Mouse (Mus musculus) G1E (cell line): Measurements from ENCODE around the gene Cebpe. TPM values are rescaled to one million over a fixed set of nuclear protein-coding genes. Genes with fewer than 3 reads are reported as not detected.

Source experiments
- ATAC-seq: 2 replicates; pipeline ENCODE4 v1.8.0; 2016; ENCODE audit warnings: mild to moderate bottlenecking; ENCODE audit not compliant: insufficient number of reproducible peaks, poor library complexity, low FRiP score, severe bottlenecking; ENCODE audit errors: extremely low read depth
- DNase-seq: peaks from one replicate; pipeline ENCODE4 v3.0.0; 2012; ENCODE audit warnings: low spot score
- H3K27me3 ChIP-seq: 2 replicates; pipeline ENCODE4 v1.6.1; 2012; ENCODE audit warnings: mild to moderate bottlenecking, low read length, inconsistent platforms; ENCODE audit not compliant: insufficient read depth
- H3K36me3 ChIP-seq: replicated peaks from 2 replicates; pipeline ENCODE3; 2012; ENCODE audit warnings: mild to moderate bottlenecking, inconsistent platforms
- H3K4me1 ChIP-seq: 2 replicates; pipeline ENCODE4 v1.6.1; 2012; ENCODE audit warnings: low read depth, low read length, inconsistent platforms, mixed read lengths; ENCODE audit not compliant: insufficient read depth
- H3K4me3 ChIP-seq: 2 replicates; pipeline ENCODE4 v1.5.1; 2012; ENCODE audit warnings: low read depth, mild to moderate bottlenecking, inconsistent platforms, low read length, moderate library complexity, mixed read lengths
- H3K9me3 ChIP-seq: replicated peaks from 2 replicates; pipeline ENCODE4 v1.6.1; 2012; ENCODE audit warnings: inconsistent platforms
- CTCF ChIP-seq: IDR thresholded peaks from 2 replicates; pipeline ENCODE4 v1.5.1; 2012; ENCODE audit warnings: low read depth, low read length, inconsistent platforms, mixed read lengths
- GATA1 ChIP-seq: IDR thresholded peaks from 2 replicates; pipeline ENCODE4 v1.6.1; 2012; ENCODE audit warnings: borderline replicate concordance, low read length, inconsistent platforms, mixed read lengths
- GATA2 ChIP-seq: IDR thresholded peaks from 2 replicates; pipeline ENCODE4 v1.6.1; 2012; ENCODE audit warnings: low read depth, low read length, inconsistent platforms, borderline replicate concordance
- POLR2AphosphoS5 ChIP-seq: IDR thresholded peaks from 2 replicates; pipeline ENCODE4 v1.6.1; 2012; ENCODE audit warnings: low read depth, low read length, inconsistent platforms; ENCODE audit not compliant: insufficient replicate concordance
- TAL1 ChIP-seq: conservative IDR thresholded peaks from 2 replicates; pipeline ENCODE4 v1.6.1; 2012; ENCODE audit warnings: low read depth, low read length, inconsistent platforms, mixed read lengths
- polyA plus RNA-seq: library from polyadenylated mRNA; stranded (reverse); fragments of >175 nt; gene quantifications from 2 replicates; pipeline ENCODE4 v1.2.3, GENCODE M21; 2012
- total RNA-seq, 2 experiments: library from RNA; stranded (forward) in 1 of 2; stranded (reverse) in 1 of 2; fragments of 200-1000 nt in 1 of 2; fragments of >200 nt in 1 of 2; fragmentation: Nextera tagmentation in 1 of 2; gene quantifications; 2 replicates each; pipeline ENCODE4 v1.2.3; 2014 to 2017

Cebpe gene
- total and polyA plus RNA-seq, 3 experiments: 0.16 to 11.1 (median 0.90) TPM

DNA sequence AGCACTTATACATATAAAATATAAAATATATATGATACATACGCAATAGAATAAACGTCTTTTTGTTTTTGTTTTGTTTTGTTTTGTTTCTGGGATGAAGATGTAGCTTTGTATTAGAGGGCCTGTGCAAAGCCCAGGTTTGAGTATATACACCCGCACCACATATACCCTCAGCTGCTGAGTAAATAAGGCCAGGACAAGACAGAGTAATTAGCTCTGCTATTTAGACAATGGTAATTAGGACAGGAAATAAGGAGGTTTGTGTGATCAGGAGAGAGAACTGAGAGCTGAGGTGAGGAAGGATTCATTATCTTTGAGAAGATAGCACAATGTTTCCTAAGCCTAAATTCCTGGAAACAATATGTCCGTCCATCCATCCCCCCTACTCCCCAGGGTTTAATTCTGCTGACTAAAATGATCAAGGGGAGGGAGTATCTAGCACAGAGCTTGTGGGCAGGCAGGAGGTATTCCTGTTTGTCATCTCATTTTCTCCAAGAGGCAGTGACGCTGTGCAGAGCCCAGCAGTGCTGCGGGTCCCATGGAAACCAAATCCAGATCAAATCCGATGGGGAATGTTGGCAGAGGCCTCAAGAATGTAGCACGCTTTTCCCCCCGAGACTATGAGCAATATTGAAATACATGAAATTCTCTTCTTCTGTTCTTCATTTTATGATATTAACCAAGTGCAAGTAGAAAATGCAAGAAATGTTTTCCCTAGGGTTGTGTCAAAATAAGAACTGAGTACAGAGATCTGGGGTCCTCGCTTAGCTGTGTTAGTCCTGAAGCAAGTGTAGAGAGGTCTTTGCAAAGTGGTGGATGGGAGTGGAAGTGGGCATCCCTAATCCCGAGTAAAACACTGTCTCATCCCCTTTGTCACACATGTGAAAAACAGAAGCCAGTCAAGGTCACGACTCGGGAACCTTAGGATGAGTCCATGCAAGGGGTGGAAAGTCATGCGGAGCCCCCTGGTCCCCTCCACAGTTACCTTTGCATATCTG lies 24.9 kb upstream of the Cebpe start:
- Histone ChIP-seq H3K9me3 (no peaks in the 10 kb centered on the region), H3K27me3 (no peaks in the 10 kb centered on the region), H3K4me1 (peaks cover 11% of the 10 kb centered on the region; the same call in 1 of the 2 replicates), H3K4me3 (no peak overlapping the region), H3K36me3 (peaks cover 95% of the 10 kb centered on the region)
- ATAC-seq: no peak
- DNase-seq: no peak
- TF ChIP-seq GATA2 (no peak), CTCF (no peak), TAL1 (no peak), POLR2AphosphoS5 (no peak), GATA1 (no peak)

DNA sequence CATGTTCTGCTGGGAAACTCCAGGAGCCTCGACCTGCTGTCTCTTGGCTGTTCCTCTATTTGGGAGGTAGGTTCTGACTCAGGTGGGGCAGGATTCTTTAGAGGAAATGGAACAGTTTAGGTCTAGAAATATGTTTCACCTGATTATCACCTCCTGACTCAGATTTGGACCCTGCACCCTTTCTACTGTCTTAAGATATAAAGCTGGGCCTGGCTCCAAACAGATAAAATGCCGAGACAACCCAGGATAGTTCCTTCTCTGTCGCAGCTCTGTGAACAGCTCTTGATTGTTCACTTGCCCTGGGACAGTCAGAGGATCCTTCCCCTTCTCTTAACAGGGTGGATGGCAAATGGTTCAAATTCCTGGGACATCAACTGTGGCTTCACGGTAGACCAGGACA lies 23.2 kb upstream of the Cebpe start:
- Histone ChIP-seq H3K4me3 (no peak overlapping the region), H3K9me3 (no peaks in the 10 kb centered on the region), H3K4me1 (peaks cover 11% of the 10 kb centered on the region; the same call in 1 of the 2 replicates), H3K27me3 (no peaks in the 10 kb centered on the region), H3K36me3 (peaks cover 97% of the 10 kb centered on the region)
- no peak for DNase-seq
- TF ChIP-seq TAL1 (no peak), CTCF (no peak), GATA2 (no peak), POLR2AphosphoS5 (no peak), GATA1 (no peak)
- ATAC-seq: no peak

DNA sequence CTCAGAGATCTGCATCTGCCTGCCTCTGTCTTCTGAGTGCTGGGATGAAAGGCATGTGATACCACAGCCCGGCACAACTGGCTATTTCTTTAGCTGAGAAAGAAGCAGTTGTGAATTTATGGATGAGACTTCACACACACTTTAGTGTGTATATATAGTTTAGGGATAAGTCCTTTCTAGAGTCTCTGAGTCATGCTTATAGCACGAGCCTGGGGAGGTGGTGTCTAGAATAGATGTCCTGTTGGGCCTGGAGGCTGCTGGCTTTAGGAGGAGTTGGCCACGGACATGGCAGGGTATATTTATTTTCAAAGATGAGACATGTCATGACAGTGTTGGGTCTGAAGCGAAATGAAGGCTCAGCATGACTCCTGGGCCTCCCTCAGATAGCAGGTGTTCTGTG lies 22.0 kb upstream of the Cebpe start:
- DNase-seq (no peak), ATAC-seq (no peak)
- TF ChIP-seq CTCF (no peak), POLR2AphosphoS5 (no peak), GATA1 (no peak), GATA2 (no peak), TAL1 (no peak)
- Histone ChIP-seq H3K4me3 (no peak overlapping the region), H3K4me1 (peaks cover 14% of the 10 kb centered on the region), H3K27me3 (no peaks in the 10 kb centered on the region), H3K9me3 (no peaks in the 10 kb centered on the region), H3K36me3 (peaks cover 99% of the 10 kb centered on the region)

GRCm38 (mm10) chr14:54732206-54732605 lies 20.2 kb upstream of the Cebpe start:
- TF ChIP-seq GATA1 (no peak), GATA2 (no peak), TAL1 (no peak), CTCF (no peak), POLR2AphosphoS5 (no peak)
- Histone ChIP-seq H3K4me1 (peaks cover 9% of the 10 kb centered on the region), H3K36me3 (peaks cover 98% of the 10 kb centered on the region), H3K4me3 (no peak overlapping the region), H3K9me3 (no peaks in the 10 kb centered on the region), H3K27me3 (no peaks in the 10 kb centered on the region)
- DNase-seq (no peak), ATAC-seq (no peak)

GRCm38 (mm10) chr14:54730305-54730704 lies 18.3 kb upstream of the Cebpe start:
- peaks cover 5% of the 10 kb centered on the region for H3K9me3 ChIP-seq
- no peak for TF ChIP-seq POLR2AphosphoS5
- no peak for TF ChIP-seq GATA2
- TF ChIP-seq GATA1: no peak
- TF ChIP-seq TAL1: no peak
- TF ChIP-seq CTCF: no peak
- ATAC-seq (no peak), DNase-seq (no peak)
- H3K4me3 ChIP-seq: no peak overlapping the region
- H3K4me1 ChIP-seq: peaks cover 3% of the 10 kb centered on the region
- peaks cover 98% of the 10 kb centered on the region for H3K36me3 ChIP-seq
- H3K27me3 ChIP-seq: no peaks in the 10 kb centered on the region

DNA sequence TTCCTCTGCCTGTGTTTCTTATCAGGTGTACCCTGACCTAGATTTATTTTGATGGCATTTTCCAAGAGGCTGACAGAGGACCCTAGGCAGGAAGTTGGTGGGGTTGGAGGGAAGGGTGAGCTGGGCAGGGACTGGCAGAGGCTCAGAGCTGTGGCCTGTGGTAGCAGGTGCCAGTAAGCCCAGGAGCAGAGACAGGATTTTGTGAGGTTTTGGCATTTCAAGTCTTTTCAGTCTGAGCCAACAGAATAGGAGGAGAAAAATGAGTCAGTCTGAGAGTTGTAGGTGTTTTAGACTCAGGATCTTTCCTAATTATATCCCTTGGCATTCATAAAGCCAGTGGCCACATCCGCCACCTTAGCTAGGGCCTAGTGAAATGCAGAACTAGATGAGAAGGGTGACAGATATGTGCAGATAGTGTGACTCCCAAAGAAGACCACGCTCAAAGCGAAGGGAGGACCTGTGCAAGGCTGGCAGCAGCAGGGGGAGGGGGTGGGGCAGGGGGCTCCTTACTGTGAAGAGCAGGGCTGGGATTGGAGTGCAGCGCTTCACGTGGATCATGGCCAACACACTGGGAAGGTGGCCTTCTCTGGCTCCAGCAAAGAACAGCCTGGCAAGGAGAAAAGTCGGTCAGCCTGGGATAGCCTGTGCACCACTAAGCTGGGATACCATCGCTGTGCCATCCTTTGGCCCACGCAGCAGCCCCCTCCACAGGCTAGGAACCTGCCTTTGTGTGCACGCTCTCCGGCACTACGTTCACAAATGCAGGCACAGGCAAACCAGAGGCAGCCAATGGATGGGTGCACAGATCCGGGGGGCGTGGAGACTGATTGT lies 17.1 kb upstream of the Cebpe start:
- ATAC-seq (no peak), DNase-seq (no peak)
- H3K4me1 ChIP-seq: peaks cover 11% of the 10 kb centered on the region
- peaks cover 5% of the 10 kb centered on the region for H3K9me3 ChIP-seq
- TF ChIP-seq GATA2: no peak
- no peak for TF ChIP-seq GATA1
- no peak for TF ChIP-seq CTCF
- TF ChIP-seq POLR2AphosphoS5: no peak
- TF ChIP-seq TAL1: no peak
- peaks cover 98% of the 10 kb centered on the region for H3K36me3 ChIP-seq
- H3K27me3 ChIP-seq: no peaks in the 10 kb centered on the region
- no peak overlapping the region for H3K4me3 ChIP-seq
